Mouse (Mus musculus) small intestine, adult 2 months (tissue): ENCODE measurements around the gene Stk32c.

Experiments used
- CTCF ChIP-seq: fragments of 200-500 bp; IDR thresholded peaks from 2 replicates; pipeline ENCODE4 v1.5.1; 2012; ENCODE audit warnings: low read depth, mild to moderate bottlenecking, control low read depth, inconsistent platforms, low read length, moderate library complexity, mixed read lengths; ENCODE audit not compliant: insufficient replicate concordance, insufficient read length; ENCODE audit errors: extremely low read depth
- POLR2A ChIP-seq: fragments of 200-500 bp; IDR thresholded peaks from 2 replicates; pipeline ENCODE4 v1.6.1; 2012; ENCODE audit warnings: low read depth, mild to moderate bottlenecking, control low read depth, inconsistent platforms, low read length, moderate library complexity

DNA sequence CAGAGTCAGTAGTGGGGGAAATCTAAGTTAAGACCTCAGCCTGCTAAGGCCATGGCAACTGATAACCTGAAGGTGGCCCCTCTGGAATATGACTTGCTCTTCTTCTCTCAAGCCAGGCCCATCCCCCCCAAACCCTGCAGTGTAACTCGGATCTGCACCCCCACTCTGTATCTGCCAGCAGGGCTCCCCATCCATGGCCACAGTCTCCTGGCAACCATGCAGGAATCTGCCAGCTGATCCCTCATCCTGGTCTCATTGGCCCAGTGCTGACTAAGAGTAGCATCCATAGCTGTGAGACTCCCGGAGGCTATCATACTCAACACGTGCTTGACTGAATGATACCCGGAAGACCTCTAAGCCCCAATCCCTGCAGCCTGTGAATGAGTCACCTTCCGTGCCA is 54.2 kb downstream of the Stk32c start:
- TF ChIP-seq POLR2A (no peak), CTCF (no peak)
